Mouse (Mus musculus) stomach, postnatal 0 days (tissue): ENCODE results near the gene Espnl. TPM values are rescaled to one million over a fixed set of nuclear protein-coding genes. Genes with fewer than 3 reads are reported as not detected.

Experiments
- ATAC-seq: fragments of 200-750 bp; cut with Nextera tagmentation; 2 replicates; pipeline ENCODE4 v1.8.0; 2017; ENCODE audit not compliant: low FRiP score, low TSS enrichment
- DNase-seq: peaks from one replicate; pipeline ENCODE4 v3.0.0-alpha.2; 2016; ENCODE audit warnings: low spot score
- H3K27ac ChIP-seq: fragments of 300-500 bp; sonication (generic); replicated peaks from 2 replicates; pipeline ENCODE4 v1.5.1; 2014; ENCODE audit warnings: mild to moderate bottlenecking, control low read depth
- H3K27me3 ChIP-seq: fragments of 300-500 bp; sonication (generic); 2 replicates; pipeline ENCODE4 v1.6.1; 2014; ENCODE audit warnings: low read length; ENCODE audit not compliant: control insufficient read depth, insufficient read depth
- H3K36me3 ChIP-seq: fragments of 300-500 bp; sonication (generic); 2 replicates; pipeline ENCODE4 v1.6.1; 2014; ENCODE audit warnings: low read length, mixed read lengths; ENCODE audit not compliant: control insufficient read depth, insufficient read depth
- H3K4me1 ChIP-seq: fragments of 300-500 bp; sonication (generic); replicated peaks from 2 replicates; pipeline ENCODE4 v1.6.1; 2014; ENCODE audit warnings: antibody characterized with exemption; ENCODE audit not compliant: control insufficient read depth, insufficient read depth
- H3K4me2 ChIP-seq: fragments of 300-500 bp; sonication (generic); replicated peaks from 2 replicates; pipeline ENCODE4 v1.6.1; 2014; ENCODE audit warnings: low read depth, mild to moderate bottlenecking, control low read depth, moderate library complexity
- H3K4me3 ChIP-seq: fragments of 300-500 bp; sonication (generic); 2 replicates; pipeline ENCODE4 v1.5.1; 2014; ENCODE audit warnings: low read depth, low read length, control low read depth
- H3K9ac ChIP-seq: fragments of 300-500 bp; sonication (generic); 2 replicates; pipeline ENCODE4 v1.6.1; 2014; ENCODE audit warnings: mild to moderate bottlenecking, low read length, control low read depth, mixed read lengths
- H3K9me3 ChIP-seq: fragments of 300-500 bp; sonication (generic); 2 replicates; pipeline ENCODE4 v1.6.1; 2016; ENCODE audit warnings: low read length; ENCODE audit not compliant: control insufficient read depth
- CTCF ChIP-seq: IDR thresholded peaks from 2 replicates; pipeline ENCODE4 v1.5.1; 2016; ENCODE audit warnings: antibody characterized with exemption, low read depth, mild to moderate bottlenecking, moderate library complexity
- EP300 ChIP-seq: optimal IDR thresholded peaks from 2 replicates; pipeline ENCODE3; 2016; ENCODE audit warnings: antibody characterized with exemption
- WGBS: fragments of 180-500 bp; shearing (Covaris S2); extraction: QIAGEN DNeasy Blood & Tissue Kit; methylation state at CpG from one replicate; pipeline ENCODE4 v1.1.7; 2014; 5-methylcytosine and 5-hydroxymethylcytosine counted together
- polyA plus RNA-seq: library from polyadenylated mRNA; unstranded; fragments of >200 nt; fragmentation: Nextera tagmentation; extraction: Ambion mirVana; gene quantifications from 2 replicates; pipeline ENCODE4 v1.2.1, GENCODE M21; 2015

Gene Espnl
- polyA plus RNA-seq, 1 experiment from 2014 or later: 0.02 TPM

DNA sequence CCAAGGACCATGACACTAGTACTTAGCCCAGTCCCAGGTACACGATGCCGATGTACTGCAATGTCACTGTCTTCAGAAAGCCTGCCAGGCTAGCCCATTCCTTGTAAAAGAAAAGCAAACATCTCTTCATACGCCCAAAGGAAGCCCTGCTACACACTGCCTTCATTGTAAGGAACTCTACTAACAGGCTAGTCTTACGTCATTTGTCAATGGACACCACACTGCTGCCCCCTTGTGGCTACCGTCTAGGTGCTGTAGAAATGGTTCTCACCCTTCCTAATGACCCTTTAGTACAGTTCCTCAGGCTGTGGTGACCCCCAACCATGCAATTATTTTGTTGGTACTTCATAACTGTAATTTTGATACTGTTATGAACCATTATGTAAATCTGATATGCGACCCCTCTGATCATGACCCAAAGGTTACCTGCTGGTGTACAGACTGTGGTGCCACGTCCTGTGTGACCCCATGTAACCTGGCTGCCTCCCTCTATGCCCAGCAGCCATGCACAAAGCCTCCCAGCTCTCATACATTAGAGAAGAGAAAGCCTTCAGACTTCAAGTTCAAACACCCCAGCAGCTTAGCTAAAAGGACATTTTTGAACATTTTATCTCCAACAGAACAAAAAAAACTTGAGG is 58.7 kb downstream of the Espnl start:
- H3K27me3 ChIP-seq: no peaks in the 10 kb centered on the region
- no peaks in the 10 kb centered on the region for H3K9me3 ChIP-seq
- H3K4me2 ChIP-seq: no peak overlapping the region
- peak; percentile 87 for DNase-seq
- no peak overlapping the region for H3K27ac ChIP-seq
- no peak overlapping the region for H3K9ac ChIP-seq
- peak; percentile 93 for TF ChIP-seq CTCF
- TF ChIP-seq EP300: no peak
- H3K36me3 ChIP-seq: peaks cover 49% of the 10 kb centered on the region
- no peak overlapping the region for H3K4me3 ChIP-seq
- 57% methylated on average over 7 of the region's 7 CpGs for WGBS
- peak; percentile 79 for ATAC-seq
- H3K4me1 ChIP-seq: no peaks in the 10 kb centered on the region

DNA sequence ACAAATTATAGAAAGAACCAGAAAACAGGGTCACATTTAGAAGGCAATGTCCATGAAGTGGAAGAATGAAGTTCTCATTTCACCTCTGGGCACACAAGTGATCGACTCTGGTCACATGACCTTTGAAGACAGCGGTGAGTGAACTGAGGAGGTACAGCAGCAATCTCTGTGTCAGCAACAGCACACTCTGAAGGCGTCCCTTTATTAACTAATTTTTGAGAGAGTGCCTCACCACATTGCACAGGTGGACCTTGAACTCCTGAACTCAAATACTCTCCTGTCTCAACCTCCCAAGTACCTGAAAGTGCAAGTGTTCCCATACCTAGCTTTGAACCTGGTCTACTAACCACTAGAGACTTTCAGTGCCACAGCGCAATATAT is 59.2 kb downstream of the Espnl start:
- Histone ChIP-seq H3K4me2 (no peak overlapping the region), H3K27me3 (no peaks in the 10 kb centered on the region), H3K9ac (no peak overlapping the region), H3K9me3 (no peaks in the 10 kb centered on the region), H3K4me1 (no peaks in the 10 kb centered on the region), H3K27ac (no peak overlapping the region), H3K4me3 (no peak overlapping the region), H3K36me3 (peaks cover 45% of the 10 kb centered on the region)
- 89% methylated on average over 4 of the region's 4 CpGs for WGBS
- TF ChIP-seq EP300 (no peak), CTCF (no peak)
- DNase-seq: no peak
- no peak; the same call in 1 of the 2 replicates for ATAC-seq

DNA sequence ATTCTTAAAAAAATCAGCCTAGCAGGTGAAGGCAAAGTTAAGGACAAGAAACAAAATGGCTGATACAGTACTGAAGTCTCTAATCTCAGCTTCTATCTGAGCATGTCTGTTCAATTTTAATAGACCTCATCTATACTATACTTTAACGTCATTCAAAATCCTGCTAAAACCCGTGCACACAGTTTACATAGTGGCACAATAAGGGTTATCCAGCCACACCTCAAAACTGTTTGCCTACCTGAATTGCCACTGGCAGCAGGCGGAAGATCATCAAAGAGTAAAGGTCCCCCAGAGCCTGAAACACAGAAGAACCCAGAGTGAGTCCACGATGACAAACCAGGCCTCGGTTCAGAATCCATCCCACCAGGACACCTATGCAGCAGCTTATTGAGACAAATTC is 68.5 kb downstream of the Espnl start:
- no peaks in the 10 kb centered on the region for H3K27me3 ChIP-seq
- H3K9me3 ChIP-seq: no peaks in the 10 kb centered on the region
- H3K27ac ChIP-seq: no peak overlapping the region
- 66% methylated on average over 5 of the region's 5 CpGs for WGBS
- H3K4me2 ChIP-seq: no peak overlapping the region
- H3K4me3 ChIP-seq: no peak overlapping the region
- H3K9ac ChIP-seq: no peak overlapping the region
- TF ChIP-seq CTCF (no peak), EP300 (no peak)
- no peaks in the 10 kb centered on the region for H3K4me1 ChIP-seq
- peaks cover 20% of the 10 kb centered on the region; the same call in 1 of the 2 replicates for H3K36me3 ChIP-seq
- DNase-seq: no peak
- peak; percentile 77 for ATAC-seq

DNA sequence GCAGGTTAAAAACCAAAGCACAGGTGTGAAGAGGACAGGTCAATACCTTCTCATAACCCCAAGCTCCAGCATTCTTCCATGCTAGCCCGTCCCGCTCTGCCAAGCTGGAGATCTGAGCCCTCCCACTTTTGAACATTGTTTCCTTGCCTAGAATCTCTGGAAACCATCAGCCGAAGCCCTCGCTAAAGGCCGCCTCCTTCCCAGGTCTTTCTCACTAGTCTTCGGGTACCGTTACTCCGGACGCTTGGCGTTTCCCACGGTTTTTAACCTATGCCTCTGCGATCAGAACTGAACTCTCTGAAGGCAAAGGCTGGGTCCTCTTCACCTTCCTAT is 76.0 kb downstream of the Espnl start:
- Histone ChIP-seq H3K4me2 (peak overlapping the region; percentile 83), H3K9ac (peak overlapping the region; percentile 88), H3K27ac (peak overlapping the region; percentile 88), H3K4me3 (peak overlapping the region; percentile 84), H3K4me1 (peaks cover 6% of the 10 kb centered on the region; the same call in 1 of the 2 replicates), H3K27me3 (no peaks in the 10 kb centered on the region), H3K9me3 (no peaks in the 10 kb centered on the region), H3K36me3 (0 out of 2 replicates have a peak, but pooled peaks cover 2% of the 10 kb centered on the region)
- no peak for TF ChIP-seq CTCF
- TF ChIP-seq EP300: no peak
- ATAC-seq: no peak
- WGBS: under 1% methylated on average over 12 of the region's 12 CpGs
- peak; percentile 35 for DNase-seq

Other genes with a start within 250 kb of the Espnl start
- 0.15 and 0.24 TPM in 2 replicates for gene Rbm44, start 177.0 kb upstream of the Espnl start, polyA plus RNA-seq
- gene Ramp1, start 142.3 kb upstream of the Espnl start, polyA plus RNA-seq: 10.5 and 11.5 TPM in 2 replicates
- 56.9 and 61.7 TPM in 2 replicates for gene Ube2f, start 71.8 kb upstream of the Espnl start, polyA plus RNA-seq
- 8.2 and 8.9 TPM in 2 replicates for gene Scly, start 23.7 kb upstream of the Espnl start, polyA plus RNA-seq
- 0.61 and 0.80 TPM in 2 replicates for gene Klhl30, start 28.9 kb downstream of the Espnl start, polyA plus RNA-seq
- 1.2 and 1.5 TPM in 2 replicates for gene Erfe, start 44.4 kb downstream of the Espnl start, polyA plus RNA-seq
- 58.1 and 60.1 TPM in 2 replicates for gene Ilkap, start 76.7 kb downstream of the Espnl start, polyA plus RNA-seq
- gene Hes6, start 92.0 kb downstream of the Espnl start, polyA plus RNA-seq: 40.7 and 43.1 TPM in 2 replicates
- 2.4 and 2.8 TPM in 2 replicates for gene Per2, start 137.2 kb downstream of the Espnl start, polyA plus RNA-seq
- 3.0 and 3.1 TPM in 2 replicates for gene Traf3ip1, start 172.6 kb downstream of the Espnl start, polyA plus RNA-seq
- 1.6 and 2.3 TPM in 2 replicates for gene Asb1, start 218.5 kb downstream of the Espnl start, polyA plus RNA-seq